In genomic region chr8:117802299-117802689, GRCm38 (mm10) we compare ENCODE assay signal across 8 mouse cellular contexts. TPM values are rescaled to one million over a fixed set of nuclear protein-coding genes. Genes with fewer than 3 reads are reported as not detected.
A peak's percentile ranks its signal among the peaks of the same experiment; 100 is the strongest.
DNase-seq lines count a peak whose midpoint lies in the region; ATAC-seq and TF ChIP-seq lines count a peak whose summit lies in the region.

No protein-coding gene starts in this region.

- H3K9ac ChIP-seq in kidney, embryonic 16.5 days (replicated peaks; ENCODE audit: low read length): peak overlapping the region; percentile 68
- peak overlapping the region; percentile 54 for H3K9ac ChIP-seq in forebrain, embryonic 16.5 days (replicated peaks; ENCODE audit: low read depth, low read length)
- peak overlapping the region; percentile 35; the same call in 1 of the 2 replicates for H3K9ac ChIP-seq in lung, postnatal 0 days (replicated peaks; ENCODE audit: low read depth)

- peak overlapping the region; percentile 84 for H3K4me3 ChIP-seq in kidney, embryonic 16.5 days (ENCODE audit: low read length)
- peak overlapping the region; percentile 67 for H3K4me3 ChIP-seq in forebrain, embryonic 16.5 days (replicated peaks; ENCODE audit: low read length)
- H3K4me3 ChIP-seq in lung, postnatal 0 days (ENCODE audit: low read depth, low read length): peak overlapping the region; percentile 74

- ATAC-seq in kidney, embryonic 16.5 days (ENCODE audit: low FRiP score, low TSS enrichment): peak; percentile 69
- ATAC-seq in activated CD4-positive, CD25-positive, alpha-beta regulatory T cell, adult 4 months: peak; percentile 29
- ATAC-seq in forebrain, embryonic 16.5 days: peak; percentile 70
- ATAC-seq in lung, postnatal 0 days: peak; percentile 46

- TF ChIP-seq CTCF in lung, postnatal 0 days (IDR thresholded peaks at IDR 0.05): no peak

- no peak for TF ChIP-seq EP300 in lung, postnatal 0 days (IDR thresholded peaks at IDR 0.05)

- H3K9me3 ChIP-seq in kidney, embryonic 16.5 days (ENCODE audit: low read length): no peaks in the 10 kb centered on the region
- H3K9me3 ChIP-seq in forebrain, embryonic 16.5 days (ENCODE audit: control insufficient read depth, low read length): no peaks in the 10 kb centered on the region
- no peaks in the 10 kb centered on the region for H3K9me3 ChIP-seq in lung, postnatal 0 days (ENCODE audit: low read length)

- DNase-seq in kidney, adult 9 months: no peak
- DNase-seq in lung, postnatal 0 days (ENCODE audit: low spot score): no peak
- DNase-seq in spleen, postnatal 36 days (ENCODE audit: low spot score in 2 of 2): no peak
- DNase-seq in adipocyte (ENCODE audit: low spot score): no peak
- DNase-seq in gastrocnemius, postnatal 36 days: no peak

- intact Hi-C loops in gastrocnemius, postnatal 36 days (cut with DNase I): no loop called here

- 1% methylated on average over 11 of the region's 11 CpGs for WGBS in kidney, embryonic 16.5 days
- under 1% methylated on average over 11 of the region's 11 CpGs for WGBS in forebrain, embryonic 16.5 days
- 3% methylated on average over 11 of the region's 11 CpGs for WGBS in lung, postnatal 0 days

- peaks cover 11% of the 10 kb centered on the region for H3K36me3 ChIP-seq in kidney, embryonic 16.5 days (ENCODE audit: insufficient read depth, low read length)
- H3K36me3 ChIP-seq in forebrain, embryonic 16.5 days (ENCODE audit: control insufficient read depth, insufficient read depth): 0 out of 2 replicates have a peak, but pooled peaks cover 3% of the 10 kb centered on the region
- no peaks in the 10 kb centered on the region for H3K36me3 ChIP-seq in lung, postnatal 0 days (ENCODE audit: insufficient read depth, low read length)

- H3K4me2 ChIP-seq in kidney, embryonic 16.5 days (replicated peaks; ENCODE audit: low read depth, low read length): peak overlapping the region; percentile 57
- peak overlapping the region; percentile 61 for H3K4me2 ChIP-seq in forebrain, embryonic 16.5 days (ENCODE audit: low read length)
- H3K4me2 ChIP-seq in lung, postnatal 0 days (replicated peaks; ENCODE audit: low read depth, low read length): peak overlapping the region; percentile 71

- H3K27ac ChIP-seq in kidney, embryonic 16.5 days (ENCODE audit: low read length): peak overlapping the region; percentile 92
- H3K27ac ChIP-seq in forebrain, embryonic 16.5 days (ENCODE audit: low read length): peak overlapping the region; percentile 41
- H3K27ac ChIP-seq in lung, postnatal 0 days (ENCODE audit: low read length): peak overlapping the region; percentile 80

- peaks cover 20% of the 10 kb centered on the region for H3K4me1 ChIP-seq in kidney, embryonic 16.5 days (ENCODE audit: insufficient read depth, low read length)
- H3K4me1 ChIP-seq in forebrain, embryonic 16.5 days (replicated peaks; ENCODE audit: control insufficient read depth, insufficient read depth, low read length): peaks cover 17% of the 10 kb centered on the region
- peaks cover 8% of the 10 kb centered on the region for H3K4me1 ChIP-seq in lung, postnatal 0 days (ENCODE audit: insufficient read depth, low read depth, low read length)

- H3K27me3 ChIP-seq in kidney, embryonic 16.5 days (ENCODE audit: insufficient read depth, low read length): no peaks in the 10 kb centered on the region
- no peaks in the 10 kb centered on the region for H3K27me3 ChIP-seq in forebrain, embryonic 16.5 days (replicated peaks; ENCODE audit: control insufficient read depth, insufficient read depth, low read length)
- H3K27me3 ChIP-seq in lung, postnatal 0 days (replicated peaks; ENCODE audit: insufficient read depth, low read length): no peaks in the 10 kb centered on the region

RNA-seq across cellular contexts. Expression of gene Mphosph6, which starts 0.6 kb away (rescaled TPM):
- 65.7 and 67.6 TPM in 2 replicates for polyA plus RNA-seq in kidney, embryonic 16.5 days (2015; fragmentation: Nextera tagmentation; extraction: Ambion mirVana)
- 10 to 100 TPM; 61.0 to 74.5 TPM for polyA plus RNA-seq in activated CD4-positive, CD25-positive, alpha-beta regulatory T cell, adult 4 months (2017; shearing (Covaris generic))
- 35.8 and 40.4 TPM in 2 replicates for polyA plus RNA-seq in forebrain, embryonic 16.5 days (2015; fragmentation: Nextera tagmentation; extraction: Ambion mirVana)
- polyA plus RNA-seq in lung, postnatal 0 days (2015; fragmentation: Nextera tagmentation; extraction: Ambion mirVana): 32.2 and 32.6 TPM in 2 replicates
- total RNA-seq in gastrocnemius, postnatal 36 days (2021): 1 to 10 TPM; 4.5 to 4.6 TPM

Comparison
In these comparisons a context has a peak if more than half of its experiments do, and no peak if none do; other contexts are left out.
1. H3K27ac ChIP-seq: peak in every context shown above with its lines; median percentile 92 in kidney, embryonic 16.5 days; 80 in lung, postnatal 0 days; 41 in forebrain, embryonic 16.5 days.